Mouse (Mus musculus) stomach, postnatal 0 days (tissue): ENCODE data around the gene Dzip1l.

ENCODE experiments used
- CTCF ChIP-seq: IDR thresholded peaks from 2 replicates; pipeline ENCODE4 v1.5.1; 2016; ENCODE audit warnings: antibody characterized with exemption, low read depth, mild to moderate bottlenecking, moderate library complexity
- EP300 ChIP-seq: optimal IDR thresholded peaks from 2 replicates; pipeline ENCODE3; 2016; ENCODE audit warnings: antibody characterized with exemption

DNA sequence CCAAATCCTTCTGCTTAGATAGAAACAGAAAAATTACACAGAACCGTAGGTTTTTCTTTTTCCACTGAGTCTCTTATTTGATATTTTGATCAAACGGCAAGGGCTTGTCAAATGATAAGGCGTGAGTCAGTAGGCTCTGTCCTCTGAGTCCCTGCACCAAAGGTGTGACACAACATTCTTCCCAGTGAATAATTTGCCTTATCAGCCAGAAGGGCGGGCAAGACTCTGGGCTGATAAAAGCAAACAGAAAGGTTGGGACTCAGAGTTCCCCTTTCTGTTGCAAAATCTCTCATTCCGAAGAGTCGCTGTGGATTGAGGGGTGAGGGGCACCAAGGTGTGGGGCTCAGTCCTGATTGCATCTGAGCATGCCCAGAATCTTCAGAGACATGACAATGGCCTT, 72.9 kb downstream of the Dzip1l start:
- TF ChIP-seq CTCF, result no peak
- no peak for TF ChIP-seq EP300
